Mouse (Mus musculus) limb, embryonic 14.5 days (tissue): ENCODE data around the gene Kbtbd7. TPM values are rescaled to one million over a fixed set of nuclear protein-coding genes. Genes with fewer than 3 reads are reported as not detected.

Source experiments
- ATAC-seq: fragments of 200-750 bp; cut with Nextera tagmentation; 2 replicates; pipeline ENCODE4 v1.8.0; 2017; ENCODE audit warnings: low read depth, moderate number of reproducible peaks, moderate TSS enrichment; ENCODE audit not compliant: low FRiP score
- DNase-seq: peaks from one replicate; pipeline ENCODE4 v3.0.0-alpha.2; 2015; ENCODE audit warnings: low spot score
- H3K27ac ChIP-seq: fragments of 300-500 bp; sonication (generic); replicated peaks from 2 replicates; pipeline ENCODE4 v1.5.1; 2014; ENCODE audit warnings: low read depth, mild to moderate bottlenecking, low read length, moderate library complexity, mixed read lengths
- H3K27me3 ChIP-seq: fragments of 300-500 bp; sonication (generic); 2 replicates; pipeline ENCODE4 v1.6.1; 2014; ENCODE audit warnings: low read length, mixed read lengths; ENCODE audit not compliant: control insufficient read depth, insufficient read depth
- H3K36me3 ChIP-seq: fragments of 300-500 bp; sonication (generic); 2 replicates; pipeline ENCODE4 v1.6.1; 2014; ENCODE audit warnings: mild to moderate bottlenecking, low read length, moderate library complexity, mixed read lengths; ENCODE audit not compliant: control insufficient read depth, insufficient read depth
- H3K4me1 ChIP-seq: fragments of 300-500 bp; sonication (generic); 2 replicates; pipeline ENCODE4 v1.6.1; 2014; ENCODE audit warnings: antibody characterized with exemption, low read length, mixed read lengths; ENCODE audit not compliant: control insufficient read depth, insufficient read depth
- H3K4me2 ChIP-seq: fragments of 300-500 bp; sonication (generic); replicated peaks from 2 replicates; pipeline ENCODE4 v1.6.1; 2014; ENCODE audit warnings: low read depth, mild to moderate bottlenecking, low read length, moderate library complexity; ENCODE audit not compliant: severe bottlenecking
- H3K4me3 ChIP-seq: fragments of 300-500 bp; sonication (generic); replicated peaks from 2 replicates; pipeline ENCODE4 v1.5.1; 2014; ENCODE audit warnings: low read length
- H3K9ac ChIP-seq: fragments of 300-500 bp; sonication (generic); 2 replicates; pipeline ENCODE4 v1.6.1; 2014; ENCODE audit warnings: mild to moderate bottlenecking, low read depth, low read length, moderate library complexity; ENCODE audit not compliant: severe bottlenecking
- H3K9me3 ChIP-seq: fragments of 300-500 bp; sonication (generic); 2 replicates; pipeline ENCODE4 v1.6.1; 2016; ENCODE audit warnings: low read length; ENCODE audit not compliant: control insufficient read depth
- POLR2A ChIP-seq: fragments of 200-500 bp; IDR thresholded peaks from 2 replicates; pipeline ENCODE4 v1.8.0; 2012; ENCODE audit warnings: inconsistent platforms, mild to moderate bottlenecking, moderate library complexity, borderline replicate concordance; ENCODE audit not compliant: insufficient read depth, insufficient read length; ENCODE audit errors: extremely low read depth
- WGBS: fragments of 180-500 bp; shearing (Covaris S2); extraction: QIAGEN DNeasy Blood & Tissue Kit; methylation state at CpG from one replicate; pipeline ENCODE4 v1.1.7; 2014; 5-methylcytosine and 5-hydroxymethylcytosine counted together
- polyA plus RNA-seq, 2 experiments: library from polyadenylated mRNA; depleted of rRNA in 1 of 2; stranded (reverse) in 1 of 2; unstranded in 1 of 2; fragments of >200 nt; fragmentation: Nextera tagmentation in 1 of 2; extraction: Ambion mirVana in 1 of 2; gene quantifications; 2 replicates each; pipeline versions ENCODE4 v1.2.1 to v1.2.3; 2012 to 2014

The Kbtbd7 gene
- polyA plus RNA-seq, 2 experiments, result 9.8 to 14.0 TPM

DNA sequence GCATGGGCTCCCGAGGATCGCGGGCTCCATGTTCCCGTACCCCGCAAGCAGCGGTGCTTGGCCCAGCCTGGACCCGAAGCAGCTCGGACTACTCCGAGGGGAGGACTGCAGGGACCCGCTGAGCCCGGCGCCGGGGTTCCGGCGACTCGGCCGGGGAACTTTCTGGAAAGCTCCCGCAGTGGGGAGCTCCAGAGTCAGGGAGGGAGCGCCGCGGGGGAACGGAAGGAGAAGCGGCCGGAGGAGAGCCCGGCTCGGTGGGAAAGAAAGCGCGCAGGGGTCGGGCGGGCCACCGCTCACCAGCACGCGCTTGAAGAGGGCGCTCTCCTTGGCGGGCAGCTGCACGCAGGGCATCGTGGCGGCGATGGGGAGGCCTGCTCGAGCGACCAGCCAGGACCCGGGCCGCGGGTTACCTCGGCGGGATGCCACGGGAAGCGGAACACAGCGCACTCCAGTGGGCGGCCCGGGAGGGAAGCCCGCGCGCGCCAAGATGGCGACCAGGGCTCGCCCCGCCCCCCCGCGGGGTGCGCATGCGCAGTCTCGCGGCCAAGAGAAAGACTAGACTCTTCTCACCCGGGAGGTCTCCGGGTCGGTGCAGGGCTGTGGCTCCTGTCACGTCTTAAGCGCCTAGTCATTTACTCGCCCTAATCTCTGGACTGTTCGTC lies 35.9 kb upstream of the Kbtbd7 start, which contains the start of gene Naa16:
Gene Naa16, minus strand, starts transcription at position 514 of the 662 bp plus-strand sequence.
- TF ChIP-seq POLR2A, result peak; percentile 93
- ATAC-seq (peak; percentile 95), DNase-seq (peak; percentile 97)
- peaks cover 9% of the 10 kb centered on the region for H3K36me3 ChIP-seq
- peak within 1 kb of the TSS; percentile 80 for H3K4me2 ChIP-seq
- no peaks in the 10 kb centered on the region; the same call in 1 of the 2 replicates for H3K4me1 ChIP-seq
- WGBS, result under 1% methylated on average over 47 of the region's 71 CpGs
- no peaks in the 10 kb centered on the region for H3K27me3 ChIP-seq
- H3K9ac ChIP-seq, result peak within 1 kb of the TSS; percentile 80
- no peaks in the 10 kb centered on the region for H3K9me3 ChIP-seq
- peak within 1 kb of the TSS; percentile 91 for H3K27ac ChIP-seq
- H3K4me3 ChIP-seq, result peak within 1 kb of the TSS; percentile 79

DNA sequence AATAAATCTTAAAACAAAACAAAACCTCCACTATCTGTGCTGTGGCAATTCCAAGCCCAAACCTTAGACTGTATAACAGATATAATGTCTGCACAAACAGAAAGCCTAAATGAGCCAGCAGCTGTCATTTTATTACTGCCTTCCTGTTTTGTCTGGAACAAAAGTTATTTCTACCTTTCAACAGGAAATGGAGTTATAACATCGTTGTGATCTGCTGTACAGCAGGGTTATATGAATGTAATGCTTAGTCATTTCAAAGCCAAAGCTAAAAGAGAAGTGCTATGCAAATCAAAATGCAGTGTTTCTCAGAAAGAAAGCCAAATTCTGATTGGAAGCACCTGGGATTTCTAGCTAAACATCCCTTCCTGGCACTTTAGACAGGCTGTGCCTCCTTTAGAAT lies 33.0 kb upstream of the Kbtbd7 start:
- Histone ChIP-seq H3K36me3 (no peaks in the 10 kb centered on the region), H3K27me3 (no peaks in the 10 kb centered on the region), H3K27ac (no peak overlapping the region), H3K9ac (no peak overlapping the region), H3K4me1 (no peaks in the 10 kb centered on the region; the same call in 1 of the 2 replicates), H3K4me3 (no peak overlapping the region), H3K9me3 (no peaks in the 10 kb centered on the region), H3K4me2 (no peak overlapping the region)
- no peak for TF ChIP-seq POLR2A
- DNase-seq (peak; percentile 20), ATAC-seq (no peak)
- WGBS, result 38% methylated on average over 1 of the region's 1 CpGs

DNA sequence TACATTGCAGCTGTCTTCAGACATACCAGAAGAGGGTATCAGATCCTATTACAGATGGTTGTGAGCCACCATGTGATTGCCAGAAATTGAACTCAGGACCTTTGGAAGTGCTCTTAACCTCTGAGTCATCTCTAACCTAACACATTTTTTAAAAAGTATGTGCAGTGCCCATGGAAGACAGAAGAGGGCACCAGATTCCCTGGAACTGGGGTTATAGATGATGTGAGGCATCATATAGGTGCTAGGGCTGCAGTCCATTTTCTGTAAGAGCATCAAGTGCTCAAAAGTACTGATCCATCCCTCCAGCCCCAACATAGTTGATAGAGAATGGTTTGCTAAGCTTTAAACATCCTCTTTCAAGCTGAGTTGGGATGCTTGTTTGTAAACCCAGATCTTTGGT lies 31.7 kb upstream of the Kbtbd7 start:
- peak; percentile 40 for DNase-seq
- Histone ChIP-seq H3K9me3 (no peaks in the 10 kb centered on the region), H3K36me3 (no peaks in the 10 kb centered on the region), H3K27ac (no peak overlapping the region), H3K9ac (no peak overlapping the region), H3K4me1 (no peaks in the 10 kb centered on the region), H3K27me3 (no peaks in the 10 kb centered on the region), H3K4me2 (no peak overlapping the region), H3K4me3 (no peak overlapping the region)
- no peak for ATAC-seq
- TF ChIP-seq POLR2A, result no peak

DNA sequence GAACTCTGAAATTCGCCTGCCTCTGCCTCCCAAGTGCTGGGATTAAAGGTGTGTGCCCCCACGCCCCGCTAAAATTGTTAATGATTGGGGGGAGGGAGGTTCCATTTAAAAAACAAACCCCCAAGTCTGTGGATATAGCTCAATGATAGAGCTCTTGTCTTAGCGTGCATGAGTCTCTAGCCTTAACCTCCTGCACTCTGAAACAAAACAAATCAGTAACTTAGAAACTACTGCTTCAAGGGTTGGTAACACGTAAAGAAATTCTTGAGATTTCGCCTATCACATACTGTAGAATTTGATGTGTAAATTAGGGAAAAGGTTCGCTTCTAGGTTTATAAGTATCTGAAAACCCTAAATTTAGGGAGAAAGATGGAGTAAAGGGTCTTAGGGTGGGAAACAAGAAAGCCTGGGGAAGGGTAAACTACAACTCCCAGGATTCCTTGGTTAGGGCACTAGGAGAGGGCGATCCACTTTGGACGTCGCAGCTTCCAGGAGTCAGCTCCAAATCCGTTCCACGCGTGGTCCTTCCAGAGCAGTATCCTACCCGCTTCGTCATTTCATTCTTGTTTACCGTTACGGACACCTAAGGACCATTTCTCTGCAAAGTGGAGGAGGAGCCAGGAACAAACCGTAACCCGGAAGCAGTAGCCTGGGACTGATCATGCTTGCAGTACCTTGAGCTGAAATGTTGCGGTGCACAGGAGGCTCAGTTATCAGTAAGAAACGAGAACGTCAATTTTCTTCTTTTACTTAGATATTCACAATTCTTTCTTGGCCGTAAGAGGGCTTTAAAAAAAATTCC lies 28.8 kb upstream of the Kbtbd7 start, which contains the start of gene Mtrf1:
Gene Mtrf1, plus strand, starts transcription at position 452 of the 802 bp plus-strand sequence.
- Histone ChIP-seq H3K9me3 (no peaks in the 10 kb centered on the region), H3K27me3 (no peaks in the 10 kb centered on the region), H3K9ac (peak within 1 kb of the TSS; percentile 55), H3K4me2 (peak within 1 kb of the TSS; percentile 63), H3K4me3 (peak within 1 kb of the TSS; percentile 52), H3K4me1 (no peaks in the 10 kb centered on the region), H3K36me3 (peaks cover 4% of the 10 kb centered on the region; the same call in 1 of the 2 replicates), H3K27ac (peak within 1 kb of the TSS; percentile 85)
- peak; percentile 60; the same call in 1 of the 2 replicates for TF ChIP-seq POLR2A
- peak; percentile 84 for DNase-seq
- WGBS, result 20% methylated on average over 23 of the region's 23 CpGs
- ATAC-seq, result peak; percentile 88

DNA sequence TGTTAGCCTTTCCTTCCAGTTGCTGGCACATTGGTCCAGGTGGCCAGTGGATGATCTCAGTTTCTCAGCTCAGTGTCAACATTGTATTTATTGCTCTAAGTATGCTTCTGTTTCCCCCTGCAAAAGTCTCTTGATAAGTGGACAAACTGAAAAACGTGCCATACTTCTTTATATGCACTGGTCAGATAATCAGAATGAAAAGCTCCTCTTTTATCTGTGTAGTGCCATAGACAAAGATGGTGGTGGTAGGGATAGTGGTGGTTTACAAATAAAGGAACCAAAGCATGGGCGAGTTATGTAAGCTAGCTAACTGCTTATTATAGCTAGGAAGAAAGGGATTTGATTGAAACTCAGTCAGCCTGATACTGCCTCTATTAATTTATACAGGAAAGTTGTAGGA lies 18.7 kb upstream of the Kbtbd7 start:
- H3K27ac ChIP-seq, result no peak overlapping the region
- H3K36me3 ChIP-seq, result peaks cover 24% of the 10 kb centered on the region
- no peak overlapping the region for H3K4me2 ChIP-seq
- no peaks in the 10 kb centered on the region for H3K27me3 ChIP-seq
- H3K4me1 ChIP-seq, result no peaks in the 10 kb centered on the region
- ATAC-seq (no peak), DNase-seq (no peak)
- H3K4me3 ChIP-seq, result no peak overlapping the region
- H3K9ac ChIP-seq, result no peak overlapping the region
- 74% methylated on average over 2 of the region's 2 CpGs for WGBS
- TF ChIP-seq POLR2A, result no peak
- H3K9me3 ChIP-seq, result no peaks in the 10 kb centered on the region
